Mouse (Mus musculus) megakaryocyte, embryonic 14.5 days (primary cell): Measurements from ENCODE around the gene Rin2.

Experiments
- FLI1 ChIP-seq: IDR thresholded peaks from 2 replicates; pipeline ENCODE4 v1.6.1; 2012; ENCODE audit warnings: low read length, inconsistent platforms, mixed read lengths
- GATA1 ChIP-seq: IDR thresholded peaks from 3 replicates; pipeline ENCODE4 v1.6.1; 2012; ENCODE audit warnings: mixed read lengths, low read length, inconsistent platforms, borderline replicate concordance

GRCm38 (mm10) chr2:145936975-145937374 is 262.0 kb downstream of the Rin2 start:
- no peak for TF ChIP-seq GATA1
- no peak for TF ChIP-seq FLI1
